Mouse (Mus musculus) embryo, embryonic 11.5 days (tissue): ENCODE results near the gene Ntn4.

ENCODE experiments used
- DNase-seq: peaks from one replicate; pipeline ENCODE4 v3.0.0-alpha.2; 2012; ENCODE audit warnings: low read depth, low spot score

Gene Ntn4

DNA sequence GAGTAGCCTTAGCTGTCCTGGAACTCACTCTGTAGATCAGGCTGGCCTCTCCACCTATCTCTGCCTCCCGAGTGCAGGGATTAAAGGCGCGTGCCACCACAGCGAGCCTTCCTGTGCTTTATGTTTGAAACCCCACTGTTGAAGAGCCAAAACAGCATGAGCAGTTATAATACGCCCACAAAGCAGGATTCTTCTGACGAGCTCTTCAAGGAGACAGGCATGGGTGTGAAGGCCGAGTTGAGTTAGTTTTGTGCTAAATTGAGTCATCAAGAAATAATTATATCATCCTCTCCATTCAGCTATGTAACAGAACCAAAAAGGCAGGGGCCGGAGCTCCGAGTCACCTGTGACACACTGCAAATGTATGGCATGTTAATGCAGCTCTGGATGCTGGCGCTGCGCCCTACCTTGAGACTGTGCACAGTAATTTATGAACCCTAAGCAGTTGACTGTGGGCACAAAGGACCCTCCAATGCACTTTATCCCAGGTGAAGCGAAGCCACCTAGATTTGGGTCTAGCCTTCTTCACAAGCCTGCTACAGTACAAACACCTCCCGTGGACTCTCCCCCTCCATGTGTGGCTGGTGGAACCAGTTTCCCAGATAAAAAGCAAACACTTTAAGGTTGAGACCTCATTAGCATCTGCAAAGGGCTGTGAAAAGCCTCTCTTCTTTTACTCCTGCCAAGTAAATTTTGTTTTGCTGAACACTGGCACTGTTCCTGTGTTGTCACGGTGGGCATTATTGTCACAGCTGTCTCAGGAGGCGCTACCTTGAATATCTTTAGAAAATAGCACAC lies 142.9 kb downstream of the Ntn4 start:
- no peak for DNase-seq
